Mouse (Mus musculus): ENCODE measurements at regions not wholly inside any gene's neighbourhood (a gene's known extent, or its start where the extent isn't known, plus 50 kb on each side); places are given as distances from the start of the nearest gene placed in this dataset.

DNA sequence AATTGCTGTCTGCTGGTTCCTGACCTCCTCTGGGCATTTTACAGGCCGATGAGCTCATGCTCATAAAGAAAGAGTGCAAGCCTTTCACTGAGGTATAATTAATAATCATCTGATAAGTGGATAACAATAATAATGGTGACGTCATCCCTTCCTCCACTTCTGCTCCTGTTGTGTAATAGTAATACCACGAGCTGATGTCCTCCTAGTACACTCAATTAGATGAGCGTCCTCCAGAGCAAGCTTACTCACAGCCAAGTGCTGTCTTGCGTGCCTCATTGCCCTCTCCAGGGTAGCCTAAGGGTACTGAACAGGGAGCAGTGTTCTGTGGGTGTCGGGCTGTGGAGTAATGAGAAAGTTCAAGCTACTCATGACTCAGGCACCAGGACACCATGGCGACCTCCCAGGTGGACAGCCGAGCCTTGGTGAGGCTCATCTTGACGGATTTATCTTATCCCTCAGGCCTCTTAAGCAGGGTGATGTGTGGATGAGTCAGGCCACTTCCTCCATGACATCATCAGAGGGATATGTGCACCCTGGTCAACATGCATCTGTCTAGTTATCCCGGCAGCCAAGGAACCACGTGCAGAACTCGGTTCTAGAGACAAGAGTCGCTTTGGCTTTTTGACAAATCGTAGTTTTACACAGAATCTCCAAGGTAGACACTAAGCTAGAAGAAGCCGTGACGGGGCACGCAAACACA lies 135.9 kb upstream of the Tsc22d1 start:
- no peaks in the 10 kb centered on the region for H3K36me3 ChIP-seq (ENCODE audit: control insufficient read depth, insufficient read depth, low read length)
- WGBS = 88% methylated on average over 17 of the region's 17 CpGs

DNA sequence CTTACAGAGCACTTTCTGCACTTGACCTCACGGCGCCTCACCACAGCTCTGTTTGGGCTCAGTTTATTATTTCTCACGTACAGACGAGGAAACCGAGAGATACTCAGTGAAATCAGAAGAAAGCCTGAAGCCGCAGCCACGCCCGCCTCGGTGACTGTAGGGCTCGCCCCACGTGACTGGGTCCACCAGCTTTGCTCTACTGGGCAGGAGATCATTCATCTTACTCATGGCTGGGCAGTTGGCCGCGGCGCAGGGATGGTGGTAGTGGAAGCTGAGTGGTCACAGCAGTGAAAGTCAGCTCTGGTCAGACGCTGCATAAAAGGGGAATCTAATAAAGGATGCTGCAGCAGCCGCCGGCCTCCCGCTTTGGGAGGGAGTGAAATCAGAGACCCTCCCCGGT lies 135.2 kb upstream of the Tsc22d1 start:
- Histone ChIP-seq H3K27ac (ENCODE audit: low read depth, low read length) (no peak overlapping the region), H3K9me3 (ENCODE audit: control insufficient read depth, low read length) (no peaks in the 10 kb centered on the region), H3K36me3 (ENCODE audit: control insufficient read depth, insufficient read depth, low read length) (no peaks in the 10 kb centered on the region), H3K9ac (ENCODE audit: low read depth, low read length) (no peak overlapping the region), H3K27me3 (replicated peaks; ENCODE audit: control insufficient read depth, insufficient read depth, low read length) (no peaks in the 10 kb centered on the region), H3K4me2 (ENCODE audit: low read length) (no peak overlapping the region), H3K4me1 (ENCODE audit: control insufficient read depth, insufficient read depth, low read depth, low read length) (no peaks in the 10 kb centered on the region), H3K4me3 (ENCODE audit: low read length) (no peak overlapping the region)
- no peak for ATAC-seq
- 84% methylated on average over 19 of the region's 19 CpGs for WGBS

More for the DNA sequence above, 135.9 kb upstream of the Tsc22d1 start:
- Histone ChIP-seq H3K4me1 (ENCODE audit: control insufficient read depth, insufficient read depth, low read depth, low read length) (no peaks in the 10 kb centered on the region), H3K9me3 (ENCODE audit: control insufficient read depth, low read length) (no peaks in the 10 kb centered on the region), H3K4me2 (ENCODE audit: low read length) (no peak overlapping the region), H3K27me3 (replicated peaks; ENCODE audit: control insufficient read depth, insufficient read depth, low read length) (no peaks in the 10 kb centered on the region), H3K27ac (ENCODE audit: low read depth, low read length) (no peak overlapping the region), H3K4me3 (ENCODE audit: low read length) (no peak overlapping the region), H3K9ac (ENCODE audit: low read depth, low read length) (no peak overlapping the region)
- no peak for ATAC-seq

GRCm38 (mm10) chr14:76281867-76282266 lies 132.9 kb upstream of the Tsc22d1 start:
- 29% methylated on average over 5 of the region's 5 CpGs for WGBS
- Histone ChIP-seq H3K9ac (ENCODE audit: low read depth, low read length) (no peak overlapping the region), H3K4me3 (ENCODE audit: low read length) (no peak overlapping the region), H3K27ac (ENCODE audit: low read depth, low read length) (no peak overlapping the region), H3K4me1 (ENCODE audit: control insufficient read depth, insufficient read depth, low read depth, low read length) (no peaks in the 10 kb centered on the region), H3K36me3 (ENCODE audit: control insufficient read depth, insufficient read depth, low read length) (no peaks in the 10 kb centered on the region), H3K4me2 (ENCODE audit: low read length) (no peak overlapping the region), H3K27me3 (replicated peaks; ENCODE audit: control insufficient read depth, insufficient read depth, low read length) (no peaks in the 10 kb centered on the region), H3K9me3 (ENCODE audit: control insufficient read depth, low read length) (no peaks in the 10 kb centered on the region)
- ATAC-seq = 0 out of 2 replicates have a peak, but pooled peaks have one; percentile 45

GRCm38 (mm10) chr14:76287768-76288167 lies 127.0 kb upstream of the Tsc22d1 start:
- Histone ChIP-seq H3K36me3 (ENCODE audit: control insufficient read depth, insufficient read depth, low read length) (no peaks in the 10 kb centered on the region), H3K4me1 (ENCODE audit: control insufficient read depth, insufficient read depth, low read depth, low read length) (no peaks in the 10 kb centered on the region), H3K9me3 (ENCODE audit: control insufficient read depth, low read length) (no peaks in the 10 kb centered on the region), H3K9ac (ENCODE audit: low read depth, low read length) (no peak overlapping the region), H3K27ac (ENCODE audit: low read depth, low read length) (no peak overlapping the region), H3K27me3 (replicated peaks; ENCODE audit: control insufficient read depth, insufficient read depth, low read length) (no peaks in the 10 kb centered on the region), H3K4me2 (ENCODE audit: low read length) (no peak overlapping the region), H3K4me3 (ENCODE audit: low read length) (no peak overlapping the region)
- 94% methylated on average over 8 of the region's 8 CpGs for WGBS
- ATAC-seq = no peak

DNA sequence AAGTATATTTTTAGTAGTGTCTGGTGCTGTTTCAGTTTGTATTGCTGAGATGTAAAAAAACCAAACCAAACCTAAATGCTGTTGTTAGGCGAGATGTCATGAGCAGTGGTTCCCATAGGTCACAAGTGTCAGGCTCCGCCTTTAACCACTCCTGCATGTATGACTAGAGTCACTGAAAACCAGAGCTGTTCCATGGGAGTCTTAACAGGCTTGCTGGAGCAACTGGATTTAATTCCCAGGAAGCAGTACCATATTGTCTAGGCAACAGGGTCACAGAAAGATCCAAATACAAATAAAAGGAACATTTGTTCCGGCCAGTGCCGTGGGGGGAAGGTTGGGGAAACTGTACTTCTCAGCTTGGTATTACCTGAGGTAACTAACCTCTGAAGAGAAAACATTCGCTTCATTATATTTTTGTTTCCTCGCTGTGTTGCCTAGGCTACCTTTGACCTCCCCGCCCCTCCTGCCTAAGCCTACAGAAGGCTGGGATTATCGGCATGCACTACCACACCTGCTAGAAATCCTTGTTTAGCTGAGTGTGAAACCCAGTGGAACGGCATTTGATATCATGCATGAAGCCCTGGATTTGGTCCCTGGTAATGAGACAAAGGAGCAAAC lies 124.3 kb upstream of the Tsc22d1 start:
- H3K27me3 ChIP-seq (replicated peaks; ENCODE audit: control insufficient read depth, insufficient read depth, low read length) = no peaks in the 10 kb centered on the region
- H3K4me1 ChIP-seq (ENCODE audit: control insufficient read depth, insufficient read depth, low read depth, low read length) = no peaks in the 10 kb centered on the region
- no peak overlapping the region for H3K27ac ChIP-seq (ENCODE audit: low read depth, low read length)
- no peak overlapping the region for H3K9ac ChIP-seq (ENCODE audit: low read depth, low read length)
- H3K4me2 ChIP-seq (ENCODE audit: low read length) = no peak overlapping the region
- H3K4me3 ChIP-seq (ENCODE audit: low read length) = no peak overlapping the region
- WGBS = 54% methylated on average over 9 of the region's 9 CpGs
- ATAC-seq = 0 out of 2 replicates have a peak, but pooled peaks have one; percentile 14
- H3K9me3 ChIP-seq (ENCODE audit: control insufficient read depth, low read length) = no peaks in the 10 kb centered on the region
- no peaks in the 10 kb centered on the region for H3K36me3 ChIP-seq (ENCODE audit: control insufficient read depth, insufficient read depth, low read length)

- Histone ChIP-seq H3K27me3 (replicated peaks; ENCODE audit: control insufficient read depth, insufficient read depth, low read length) (no peaks in the 10 kb centered on the region), H3K36me3 (ENCODE audit: control insufficient read depth, insufficient read depth, low read length) (no peaks in the 10 kb centered on the region), H3K4me1 (ENCODE audit: control insufficient read depth, insufficient read depth, low read depth, low read length) (no peaks in the 10 kb centered on the region), H3K27ac (ENCODE audit: low read depth, low read length) (no peak overlapping the region), H3K9ac (ENCODE audit: low read depth, low read length) (no peak overlapping the region), H3K4me3 (ENCODE audit: low read length) (no peak overlapping the region), H3K9me3 (ENCODE audit: control insufficient read depth, low read length) (no peaks in the 10 kb centered on the region), H3K4me2 (ENCODE audit: low read length) (no peak overlapping the region)
- 54% methylated on average over 4 of the region's 4 CpGs for WGBS
- ATAC-seq = no peak
These were observed 122.5 kb upstream of the Tsc22d1 start for GRCm38 (mm10) chr14:76292211-76292610.

DNA sequence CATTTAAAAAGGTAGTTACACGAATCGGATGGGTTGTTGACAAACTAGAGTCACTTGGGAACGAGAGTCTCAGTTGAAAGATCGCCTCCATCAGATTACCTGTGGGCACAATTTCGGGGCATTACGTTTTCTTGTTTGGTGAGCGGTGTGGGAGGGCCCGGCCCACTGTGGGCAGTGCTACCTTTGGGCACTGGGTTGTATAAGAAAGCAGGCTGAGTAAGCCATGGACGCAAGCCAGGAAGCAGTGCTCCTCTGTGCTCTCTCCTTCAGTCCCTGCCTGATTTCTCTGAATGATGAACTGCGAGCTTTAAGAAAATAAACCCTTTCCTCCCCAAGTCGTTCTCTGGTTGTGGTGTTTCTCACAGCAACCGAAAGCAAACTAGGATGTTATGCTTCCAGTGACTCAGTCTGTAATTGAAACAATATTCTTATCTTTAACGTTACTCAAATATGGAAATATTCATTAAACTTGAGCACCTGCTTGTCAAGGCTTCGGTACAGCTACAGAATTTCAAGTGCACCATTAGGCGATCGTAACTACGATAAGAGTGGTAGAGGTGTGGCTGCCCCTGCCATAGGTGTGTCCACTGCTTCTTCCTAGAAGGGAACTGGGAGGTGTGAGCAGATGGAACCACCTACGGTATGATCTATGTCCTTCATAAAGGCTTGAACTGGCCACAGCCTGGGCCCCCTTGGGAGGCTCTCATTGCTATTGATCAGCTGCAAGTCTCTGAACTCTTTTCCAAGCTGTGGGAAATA lies 119.2 kb upstream of the Tsc22d1 start:
- no peaks in the 10 kb centered on the region for H3K36me3 ChIP-seq (ENCODE audit: control insufficient read depth, insufficient read depth, low read length)
- H3K9ac ChIP-seq (ENCODE audit: low read depth, low read length) = no peak overlapping the region
- H3K4me2 ChIP-seq (ENCODE audit: low read length) = no peak overlapping the region
- no peak overlapping the region for H3K27ac ChIP-seq (ENCODE audit: low read depth, low read length)
- 92% methylated on average over 18 of the region's 18 CpGs for WGBS
- H3K9me3 ChIP-seq (ENCODE audit: control insufficient read depth, low read length) = no peaks in the 10 kb centered on the region
- H3K27me3 ChIP-seq (replicated peaks; ENCODE audit: control insufficient read depth, insufficient read depth, low read length) = no peaks in the 10 kb centered on the region
- no peak for ATAC-seq
- no peaks in the 10 kb centered on the region for H3K4me1 ChIP-seq (ENCODE audit: control insufficient read depth, insufficient read depth, low read depth, low read length)
- no peak overlapping the region for H3K4me3 ChIP-seq (ENCODE audit: low read length)

DNA sequence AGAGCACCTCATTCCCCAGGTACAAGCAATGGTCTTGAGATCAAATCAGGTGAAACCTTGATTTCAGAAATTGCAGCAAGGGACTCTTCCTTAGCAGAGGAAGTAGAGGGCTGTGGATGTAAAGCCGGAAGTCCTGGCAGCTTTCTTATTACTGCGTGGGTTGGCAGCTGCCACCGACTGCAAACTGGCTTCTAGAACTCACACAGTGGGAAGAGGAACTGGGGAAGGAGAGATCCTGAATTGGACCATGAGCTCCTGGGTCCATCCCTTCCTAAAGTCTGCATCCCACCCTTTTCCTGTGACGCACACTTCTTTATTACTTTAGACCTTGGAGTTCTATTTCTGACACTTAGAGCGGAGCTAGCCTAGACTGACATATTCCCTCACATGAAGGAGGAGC lies 116.9 kb upstream of the Tsc22d1 start:
- 95% methylated on average over 5 of the region's 5 CpGs for WGBS
- no peaks in the 10 kb centered on the region for H3K9me3 ChIP-seq (ENCODE audit: control insufficient read depth, low read length)
- H3K27ac ChIP-seq (ENCODE audit: low read depth, low read length) = no peak overlapping the region
- H3K4me2 ChIP-seq (ENCODE audit: low read length) = no peak overlapping the region
- H3K4me1 ChIP-seq (ENCODE audit: control insufficient read depth, insufficient read depth, low read depth, low read length) = no peaks in the 10 kb centered on the region
- no peaks in the 10 kb centered on the region for H3K27me3 ChIP-seq (replicated peaks; ENCODE audit: control insufficient read depth, insufficient read depth, low read length)
- H3K4me3 ChIP-seq (ENCODE audit: low read length) = no peak overlapping the region
- no peak overlapping the region for H3K9ac ChIP-seq (ENCODE audit: low read depth, low read length)
- no peak for ATAC-seq
- H3K36me3 ChIP-seq (ENCODE audit: control insufficient read depth, insufficient read depth, low read length) = no peaks in the 10 kb centered on the region

DNA sequence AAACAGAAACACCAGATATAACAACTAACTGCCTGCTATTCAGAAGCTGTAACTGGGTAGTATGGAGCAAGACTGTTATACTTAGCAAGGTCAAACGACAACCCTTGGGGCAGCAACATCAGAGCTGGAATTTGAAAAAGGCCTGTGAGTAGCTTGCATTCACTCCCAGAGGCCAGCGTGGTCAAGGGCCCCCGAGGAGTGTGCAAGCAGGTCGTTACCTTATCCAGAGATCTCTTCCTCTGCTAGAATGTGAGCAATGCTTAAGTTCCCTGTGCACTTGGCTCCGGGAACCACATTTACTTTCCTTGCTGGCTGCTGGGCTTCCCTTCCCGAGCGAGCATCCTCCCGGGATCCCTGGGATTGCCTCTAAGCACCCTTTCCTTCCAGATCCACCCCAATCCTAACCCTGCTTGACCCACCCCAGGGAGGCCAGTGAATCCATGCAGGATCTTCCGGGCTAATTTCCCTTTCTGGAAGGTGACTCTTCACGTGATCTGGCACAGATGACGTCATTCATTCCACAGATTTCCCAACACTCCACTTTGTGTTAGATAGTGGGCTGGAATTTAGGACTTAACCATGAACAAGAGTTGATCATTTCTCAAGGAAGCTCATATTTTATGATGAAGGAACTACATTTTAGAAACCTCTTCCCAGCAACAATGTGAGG lies 112.3 kb upstream of the Tsc22d1 start:
- no peak for ATAC-seq
- 80% methylated on average over 11 of the region's 11 CpGs for WGBS

More for the DNA sequence above, 112.3 kb upstream of the Tsc22d1 start:
- no peak overlapping the region for H3K4me3 ChIP-seq (ENCODE audit: low read length)
- H3K9me3 ChIP-seq (ENCODE audit: control insufficient read depth, low read length) = no peaks in the 10 kb centered on the region
- no peaks in the 10 kb centered on the region for H3K27me3 ChIP-seq (replicated peaks; ENCODE audit: control insufficient read depth, insufficient read depth, low read length)
- H3K27ac ChIP-seq (ENCODE audit: low read depth, low read length) = no peak overlapping the region
- H3K9ac ChIP-seq (ENCODE audit: low read depth, low read length) = no peak overlapping the region
- H3K4me2 ChIP-seq (ENCODE audit: low read length) = no peak overlapping the region
- H3K4me1 ChIP-seq (ENCODE audit: control insufficient read depth, insufficient read depth, low read depth, low read length) = no peaks in the 10 kb centered on the region
- H3K36me3 ChIP-seq (ENCODE audit: control insufficient read depth, insufficient read depth, low read length) = no peaks in the 10 kb centered on the region

Measured in hindbrain, embryonic 16.5 days (tissue).